Mouse (Mus musculus) midbrain, embryonic 12.5 days (tissue): ENCODE measurements around the gene Fut8. TPM values are rescaled to one million over a fixed set of nuclear protein-coding genes. Genes with fewer than 3 reads are reported as not detected.
A peak's percentile ranks its signal among the peaks of the same experiment; 100 is the strongest.

Experiments used
- ATAC-seq: fragments of 200-750 bp; cut with Nextera tagmentation; 2 replicates; pipeline ENCODE4 v1.8.0; 2017; ENCODE audit warnings: low read depth, moderate TSS enrichment, moderate library complexity; ENCODE audit not compliant: low FRiP score
- H3K27ac ChIP-seq: fragments of 300-500 bp; sonication (generic); replicated peaks from 2 replicates; pipeline ENCODE4 v1.5.1; 2016; ENCODE audit warnings: mild to moderate bottlenecking
- H3K27me3 ChIP-seq: fragments of 300-500 bp; sonication (generic); 2 replicates; pipeline ENCODE4 v1.6.1; 2016; ENCODE audit warnings: mild to moderate bottlenecking
- H3K36me3 ChIP-seq: fragments of 300-500 bp; sonication (generic); 2 replicates; pipeline ENCODE4 v1.6.1; 2016
- H3K4me1 ChIP-seq: fragments of 300-500 bp; sonication (generic); 2 replicates; pipeline ENCODE4 v1.6.1; 2016
- H3K4me2 ChIP-seq: fragments of 300-500 bp; sonication (generic); replicated peaks from 2 replicates; pipeline ENCODE4 v1.6.1; 2016; ENCODE audit warnings: mild to moderate bottlenecking, moderate library complexity
- H3K4me3 ChIP-seq: fragments of 300-500 bp; sonication (generic); 2 replicates; pipeline ENCODE4 v1.5.1; 2016; ENCODE audit warnings: mild to moderate bottlenecking
- H3K9ac ChIP-seq: fragments of 300-500 bp; sonication (generic); replicated peaks from 2 replicates; pipeline ENCODE4 v1.6.1; 2016; ENCODE audit warnings: mild to moderate bottlenecking, moderate library complexity
- H3K9me3 ChIP-seq: fragments of 300-500 bp; sonication (generic); 2 replicates; pipeline ENCODE4 v1.6.1; 2016; ENCODE audit warnings: mild to moderate bottlenecking
- WGBS: fragments of 180-500 bp; shearing (Covaris S2); methylation state at CpG from one replicate; pipeline ENCODE4 v1.1.7; 2016; 5-methylcytosine and 5-hydroxymethylcytosine counted together
- polyA plus RNA-seq: library from polyadenylated mRNA; unstranded; fragments of >200 nt; fragmentation: Nextera tagmentation; extraction: Ambion mirVana; gene quantifications from 2 replicates; pipeline ENCODE4 v1.2.1, GENCODE M21; 2016

Fut8 gene
- 48.7 and 49.7 TPM in 2 replicates for polyA plus RNA-seq

DNA sequence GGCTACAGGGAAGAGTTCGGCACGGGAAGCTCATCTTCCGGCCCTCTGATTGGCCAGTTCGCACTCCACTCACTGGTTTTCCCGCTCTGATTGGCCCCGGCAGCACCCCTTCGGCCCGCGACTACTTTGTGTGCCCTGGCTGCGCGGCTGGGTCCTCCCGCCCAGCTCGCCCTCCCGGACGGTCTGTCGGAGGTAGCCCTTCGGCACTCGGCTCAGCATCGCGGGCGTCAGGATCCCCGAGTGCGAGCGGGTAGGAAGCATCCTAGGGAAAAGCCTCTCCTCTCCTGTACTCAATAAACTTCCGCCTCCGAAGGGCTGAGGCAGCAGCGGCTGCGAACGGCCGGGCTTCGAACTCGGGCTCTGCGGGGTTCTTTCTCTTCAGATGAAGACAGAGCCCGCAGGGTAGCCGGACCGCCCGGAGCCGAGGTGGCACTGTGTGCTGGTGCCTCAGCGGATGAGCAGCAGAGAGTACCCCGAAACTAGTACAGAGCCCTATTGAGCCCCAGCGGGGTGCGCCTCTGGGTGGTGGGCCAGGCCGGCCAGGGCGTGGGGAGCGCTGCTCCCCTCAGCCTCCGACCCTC lies at the start of gene Fut8:
Fut8 (plus strand) TSS at position 176 of the 581 bp plus-strand sequence.
- no peaks in the 10 kb centered on the region for H3K36me3 ChIP-seq
- peak; percentile 82 for ATAC-seq
- under 1% methylated on average over 46 of the region's 46 CpGs for WGBS
- peak within 1 kb of the TSS; percentile 96 for H3K27ac ChIP-seq
- H3K9me3 ChIP-seq, result no peaks in the 10 kb centered on the region
- H3K27me3 ChIP-seq, result no peaks in the 10 kb centered on the region
- H3K4me3 ChIP-seq, result peak within 1 kb of the TSS; percentile 73
- peak within 1 kb of the TSS; percentile 84 for H3K4me2 ChIP-seq
- H3K4me1 ChIP-seq, result 0 out of 2 replicates have a peak, but pooled peaks cover 5% of the 10 kb centered on the region
- H3K9ac ChIP-seq, result peak within 1 kb of the TSS; percentile 80

DNA sequence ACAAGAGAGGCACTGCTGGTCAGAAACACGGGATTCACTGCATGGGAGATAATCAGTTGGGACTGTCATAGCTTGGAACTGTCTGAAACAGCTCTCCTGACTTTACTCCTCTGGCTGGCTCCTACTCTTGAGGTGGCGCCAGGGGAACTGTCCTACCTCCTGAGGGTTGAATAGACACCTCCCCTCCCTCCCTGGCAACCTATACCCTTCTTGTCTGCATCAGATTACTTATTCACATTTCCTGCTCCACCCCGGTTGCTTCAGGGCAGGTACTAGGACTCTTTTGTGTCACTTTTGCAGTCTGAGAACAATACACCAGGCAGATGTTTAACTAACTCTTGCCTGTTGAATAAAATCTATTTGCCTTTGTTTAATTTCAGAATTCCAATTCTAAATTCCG lies 48.8 kb upstream of the Fut8 start:
- Histone ChIP-seq H3K4me1 (no peaks in the 10 kb centered on the region), H3K9ac (no peak overlapping the region), H3K27ac (no peak overlapping the region), H3K4me3 (no peak overlapping the region), H3K9me3 (no peaks in the 10 kb centered on the region), H3K4me2 (no peak overlapping the region), H3K36me3 (no peaks in the 10 kb centered on the region), H3K27me3 (no peaks in the 10 kb centered on the region)
- 59% methylated on average over 4 of the region's 4 CpGs for WGBS
- no peak for ATAC-seq

DNA sequence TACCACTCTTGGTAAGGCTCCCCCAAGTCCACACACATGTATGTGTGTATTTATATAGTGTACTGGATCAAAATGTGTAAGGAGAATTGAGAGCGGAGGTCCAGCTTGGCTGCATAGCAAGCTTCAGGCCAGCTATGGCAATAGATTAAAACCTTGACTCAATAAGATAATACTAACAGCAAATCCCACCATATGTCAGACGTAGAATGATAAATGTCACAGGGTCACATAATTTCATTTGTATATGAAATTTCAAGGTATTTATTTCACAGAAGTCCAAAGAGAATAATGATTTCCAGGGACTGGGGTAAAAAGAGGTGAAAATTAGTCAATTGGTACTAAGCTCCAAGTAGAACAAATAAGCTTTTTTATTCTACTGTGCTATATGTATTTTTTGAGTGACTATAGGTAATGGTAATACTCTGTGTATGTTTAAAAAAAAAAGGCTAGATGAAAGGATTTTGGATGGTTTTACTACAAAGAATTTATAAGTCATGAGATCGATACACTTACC lies 47.9 kb upstream of the Fut8 start:
- Histone ChIP-seq H3K36me3 (no peaks in the 10 kb centered on the region), H3K4me3 (no peak overlapping the region), H3K27ac (no peak overlapping the region), H3K9ac (no peak overlapping the region), H3K4me2 (no peak overlapping the region), H3K27me3 (no peaks in the 10 kb centered on the region), H3K9me3 (no peaks in the 10 kb centered on the region), H3K4me1 (no peaks in the 10 kb centered on the region)
- WGBS, result 94% methylated on average over 3 of the region's 3 CpGs
- no peak for ATAC-seq

DNA sequence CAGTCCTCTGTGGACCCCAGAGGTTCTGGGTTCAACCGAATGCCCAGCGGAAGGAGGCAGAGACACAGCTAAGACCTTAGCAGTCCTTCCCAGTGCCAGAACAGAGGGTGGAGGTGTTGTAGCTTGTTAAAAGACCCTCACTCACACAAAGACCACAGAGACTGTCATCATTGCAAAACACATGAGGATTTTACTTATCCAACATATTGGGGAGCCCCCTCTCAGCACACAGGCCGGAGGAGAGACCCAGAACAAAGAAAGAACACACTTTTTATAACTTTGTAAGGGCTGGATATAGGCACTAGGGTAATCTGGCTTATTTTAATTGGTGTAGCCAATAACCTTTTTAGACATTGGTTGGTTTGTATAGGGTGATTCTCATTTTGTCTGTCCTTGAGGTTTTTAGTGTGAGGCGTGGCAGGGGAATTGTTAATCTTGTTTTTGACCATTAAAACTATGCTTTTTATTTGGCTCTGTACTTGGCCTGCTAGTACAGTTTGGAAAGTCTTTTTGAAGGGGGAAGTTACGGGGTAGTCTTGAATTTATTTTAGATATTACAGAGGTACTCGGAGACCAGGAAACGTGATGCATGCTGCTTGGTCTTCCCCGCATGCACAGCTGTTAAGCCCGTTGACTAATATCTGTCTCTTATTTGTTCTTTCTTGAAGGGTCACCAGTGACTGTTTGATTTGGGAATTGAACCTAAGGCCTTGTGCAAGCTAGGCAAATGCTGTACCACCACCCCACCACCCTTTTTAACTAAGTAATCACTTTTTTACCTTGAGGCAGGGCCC lies 46.2 kb upstream of the Fut8 start:
- H3K36me3 ChIP-seq, result no peaks in the 10 kb centered on the region
- no peak for ATAC-seq
- no peaks in the 10 kb centered on the region for H3K9me3 ChIP-seq
- no peak overlapping the region for H3K9ac ChIP-seq
- H3K27me3 ChIP-seq, result no peaks in the 10 kb centered on the region
- no peaks in the 10 kb centered on the region for H3K4me1 ChIP-seq
- no peak overlapping the region for H3K27ac ChIP-seq
- no peak overlapping the region for H3K4me3 ChIP-seq
- no peak overlapping the region for H3K4me2 ChIP-seq
- WGBS, result 87% methylated on average over 9 of the region's 9 CpGs

DNA sequence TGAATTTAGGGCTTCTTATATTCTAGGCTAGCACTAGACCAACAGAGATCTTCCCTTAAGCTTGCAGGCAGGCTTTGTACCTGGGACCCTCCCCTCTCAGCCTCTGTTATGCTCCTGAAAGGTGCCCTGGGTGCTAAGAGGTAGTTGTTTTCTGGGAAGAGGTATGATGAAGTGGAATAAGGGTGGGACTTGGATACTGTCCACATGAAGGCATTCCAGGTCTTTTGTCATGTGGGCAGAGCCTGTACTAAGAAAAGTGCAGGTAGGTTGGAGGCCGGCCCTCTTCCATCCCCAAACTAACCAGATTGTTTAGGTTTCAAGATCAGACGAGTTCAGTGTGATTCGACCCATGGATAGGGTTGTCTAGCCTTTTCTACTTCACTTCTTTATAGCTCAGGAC lies 45.2 kb upstream of the Fut8 start:
- no peaks in the 10 kb centered on the region for H3K27me3 ChIP-seq
- no peak overlapping the region for H3K4me3 ChIP-seq
- no peak overlapping the region for H3K27ac ChIP-seq
- no peaks in the 10 kb centered on the region for H3K4me1 ChIP-seq
- H3K36me3 ChIP-seq, result no peaks in the 10 kb centered on the region
- 83% methylated on average over 3 of the region's 3 CpGs for WGBS
- H3K4me2 ChIP-seq, result no peak overlapping the region
- H3K9me3 ChIP-seq, result no peaks in the 10 kb centered on the region
- ATAC-seq, result no peak
- no peak overlapping the region for H3K9ac ChIP-seq

DNA sequence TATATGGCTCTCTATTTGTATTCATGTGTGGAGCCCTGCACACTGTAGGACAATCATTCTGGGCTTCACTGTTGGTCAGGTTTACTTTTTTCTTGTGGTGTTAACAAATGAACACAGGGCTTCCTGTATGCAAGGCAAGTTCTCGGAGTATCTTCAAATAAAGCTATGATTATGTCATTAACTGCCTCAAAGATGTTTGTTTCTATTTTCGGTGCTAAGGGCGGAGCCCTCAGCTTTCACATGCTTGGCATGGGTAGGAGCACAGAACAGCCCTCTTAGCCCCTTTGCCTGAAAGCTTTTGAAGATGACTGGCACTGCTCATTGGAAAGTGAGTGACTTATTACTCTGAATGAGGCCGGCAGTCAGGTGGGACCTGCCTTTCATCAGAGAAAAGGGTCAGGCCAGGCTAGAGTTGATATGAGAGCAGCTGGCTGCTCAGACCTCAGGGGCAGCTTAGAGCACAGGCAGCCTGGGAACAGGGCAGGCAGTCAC lies 44.7 kb upstream of the Fut8 start:
- Histone ChIP-seq H3K27me3 (no peaks in the 10 kb centered on the region), H3K4me2 (no peak overlapping the region), H3K36me3 (no peaks in the 10 kb centered on the region), H3K9ac (no peak overlapping the region), H3K4me1 (no peaks in the 10 kb centered on the region), H3K9me3 (no peaks in the 10 kb centered on the region), H3K27ac (no peak overlapping the region), H3K4me3 (no peak overlapping the region)
- WGBS, result 81% methylated on average over 4 of the region's 4 CpGs
- no peak for ATAC-seq

DNA sequence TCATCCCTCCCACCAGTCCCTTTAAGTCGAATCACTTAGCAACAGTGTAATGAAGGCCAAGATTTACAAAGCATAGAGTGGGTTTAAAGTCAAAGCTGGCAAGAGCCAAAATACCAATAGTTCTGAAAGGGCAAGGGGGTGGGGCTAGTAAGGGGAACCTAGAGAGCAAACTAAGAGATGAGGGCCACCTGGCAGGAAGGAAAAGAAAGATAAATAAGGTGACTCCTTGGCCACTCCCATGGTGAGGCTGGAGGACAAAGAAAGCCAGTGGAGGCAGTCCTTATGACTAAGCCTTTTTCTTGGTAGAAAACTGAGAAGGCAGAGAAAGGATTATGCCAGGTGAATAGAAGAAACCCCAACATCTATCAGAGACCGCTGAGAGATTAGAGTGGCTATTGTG lies 42.9 kb upstream of the Fut8 start:
- no peaks in the 10 kb centered on the region for H3K27me3 ChIP-seq
- no peak overlapping the region for H3K4me2 ChIP-seq
- no peaks in the 10 kb centered on the region for H3K9me3 ChIP-seq
- no peak overlapping the region for H3K4me3 ChIP-seq
- ATAC-seq, result no peak
- H3K36me3 ChIP-seq, result no peaks in the 10 kb centered on the region
- no peaks in the 10 kb centered on the region for H3K4me1 ChIP-seq
- H3K9ac ChIP-seq, result no peak overlapping the region
- H3K27ac ChIP-seq, result no peak overlapping the region
- WGBS, result 58% methylated on average over 2 of the region's 2 CpGs

DNA sequence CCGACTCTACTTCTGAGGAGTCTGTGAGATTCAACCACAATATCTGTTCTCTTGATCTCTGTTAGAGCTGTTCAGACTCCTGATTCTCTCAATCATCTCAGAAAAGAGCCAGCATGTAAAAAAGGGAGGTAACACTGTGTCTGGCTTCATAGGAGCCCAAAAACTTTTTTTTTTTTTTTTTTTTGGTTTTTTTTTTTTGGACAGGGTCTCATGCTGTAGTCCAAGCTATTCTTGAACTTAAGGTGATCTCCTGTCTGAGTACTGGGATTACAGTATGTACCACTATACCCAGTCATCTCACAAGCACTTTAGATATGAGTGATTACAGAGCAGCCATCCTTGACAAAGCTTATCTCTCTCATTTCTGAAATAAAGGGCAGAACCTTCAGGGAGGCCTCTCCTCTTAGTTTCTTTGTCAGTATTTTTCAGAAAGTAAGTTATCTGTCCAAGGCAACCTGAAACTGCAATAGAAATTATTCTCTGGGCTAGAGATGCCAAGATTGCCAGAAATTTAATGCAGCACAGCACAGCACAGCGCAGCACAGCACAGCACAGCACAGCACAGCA lies 41.3 kb upstream of the Fut8 start:
- Histone ChIP-seq H3K27ac (no peak overlapping the region), H3K4me2 (no peak overlapping the region), H3K36me3 (no peaks in the 10 kb centered on the region), H3K4me1 (no peaks in the 10 kb centered on the region), H3K4me3 (no peak overlapping the region), H3K9ac (no peak overlapping the region), H3K9me3 (no peaks in the 10 kb centered on the region), H3K27me3 (no peaks in the 10 kb centered on the region)
- WGBS, result 90% methylated on average over 2 of the region's 2 CpGs
- ATAC-seq, result no peak

DNA sequence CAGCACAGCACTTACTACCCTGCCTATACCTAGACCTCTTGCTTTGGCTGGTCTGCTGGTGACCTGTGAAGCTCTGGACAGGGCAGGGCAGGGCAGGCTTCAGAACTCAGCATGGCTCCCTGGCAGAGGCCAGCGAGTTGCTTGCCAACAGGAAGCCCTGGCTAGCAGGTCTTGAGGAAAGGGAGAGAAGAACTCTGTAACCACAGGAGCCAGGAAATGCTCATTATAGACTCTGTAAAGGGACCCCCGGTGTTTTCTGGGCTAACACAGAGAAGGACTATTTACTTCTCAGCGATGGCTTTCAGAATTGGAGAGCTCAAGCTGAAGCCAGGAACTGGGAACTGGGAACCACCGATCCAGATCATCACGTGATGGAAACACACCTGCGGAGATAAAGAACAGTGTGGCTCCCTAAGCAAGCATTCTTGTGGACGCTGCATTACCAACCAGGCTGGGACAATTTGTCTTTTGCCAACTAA lies 40.8 kb upstream of the Fut8 start:
- H3K36me3 ChIP-seq, result no peaks in the 10 kb centered on the region
- no peak overlapping the region for H3K27ac ChIP-seq
- H3K4me2 ChIP-seq, result no peak overlapping the region
- no peaks in the 10 kb centered on the region for H3K9me3 ChIP-seq
- H3K27me3 ChIP-seq, result no peaks in the 10 kb centered on the region
- WGBS, result 76% methylated on average over 7 of the region's 7 CpGs
- H3K4me1 ChIP-seq, result no peaks in the 10 kb centered on the region
- ATAC-seq, result no peak
- H3K9ac ChIP-seq, result no peak overlapping the region
- H3K4me3 ChIP-seq, result no peak overlapping the region

DNA sequence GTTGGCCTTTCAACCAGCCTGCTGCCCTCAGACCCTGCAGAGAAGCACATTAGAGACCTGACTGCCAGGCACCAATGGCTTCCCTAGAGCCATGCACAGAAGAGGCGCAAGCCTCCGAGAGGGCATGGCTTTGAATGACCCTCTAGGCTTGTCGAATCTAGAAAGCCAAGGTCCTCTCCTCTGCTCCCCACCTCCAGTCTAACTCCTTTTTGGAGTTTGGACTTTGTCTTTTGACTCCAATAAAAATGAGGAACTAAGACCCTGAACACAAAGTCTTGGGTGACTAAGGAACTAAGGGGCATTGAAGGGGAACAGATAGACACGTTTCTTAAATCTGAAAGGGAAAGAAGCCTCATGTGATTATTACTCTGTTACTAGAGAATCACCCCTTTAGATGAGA lies 39.7 kb upstream of the Fut8 start:
- Histone ChIP-seq H3K27ac (no peak overlapping the region), H3K36me3 (no peaks in the 10 kb centered on the region), H3K4me3 (no peak overlapping the region), H3K4me2 (no peak overlapping the region), H3K9me3 (no peaks in the 10 kb centered on the region), H3K4me1 (no peaks in the 10 kb centered on the region), H3K9ac (no peak overlapping the region), H3K27me3 (no peaks in the 10 kb centered on the region)
- WGBS, result 93% methylated on average over 4 of the region's 4 CpGs
- ATAC-seq, result no peak

DNA sequence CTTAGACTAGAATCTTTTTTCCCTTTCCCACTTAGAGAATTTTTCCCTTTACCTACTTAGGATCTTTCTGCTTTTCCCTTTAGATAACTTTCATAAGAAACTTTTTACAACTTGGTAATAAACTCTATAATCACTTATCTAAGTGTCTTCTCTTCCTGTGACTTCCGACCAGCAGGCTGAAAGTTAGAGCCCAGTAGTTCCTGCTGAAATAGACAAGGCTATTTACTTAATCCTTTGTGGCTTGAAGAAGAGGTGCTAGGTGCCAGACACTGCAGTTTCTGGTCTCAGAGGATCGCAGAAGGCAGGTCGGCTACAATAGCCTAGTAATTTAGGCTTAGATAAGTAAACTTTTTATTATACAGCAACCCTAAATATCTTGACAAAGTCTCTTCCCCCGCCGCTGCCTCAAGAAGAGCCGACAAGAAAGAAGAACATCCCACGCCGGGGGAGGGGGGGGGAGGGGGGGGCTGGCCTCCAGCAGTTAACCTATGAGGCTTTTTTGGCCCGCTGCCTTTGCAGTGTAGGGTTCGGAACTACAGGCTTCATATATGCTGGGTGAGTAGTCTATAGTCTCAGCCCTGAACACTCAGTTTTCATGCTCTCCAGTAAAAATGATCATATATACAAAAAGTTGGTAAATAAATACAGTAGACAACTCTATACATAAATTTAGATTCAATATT lies 36.3 kb upstream of the Fut8 start:
- ATAC-seq, result no peak
- H3K36me3 ChIP-seq, result no peaks in the 10 kb centered on the region
- H3K4me2 ChIP-seq, result no peak overlapping the region
- no peaks in the 10 kb centered on the region for H3K9me3 ChIP-seq
- WGBS, result 82% methylated on average over 10 of the region's 10 CpGs
- no peak overlapping the region for H3K27ac ChIP-seq
- H3K9ac ChIP-seq, result no peak overlapping the region
- H3K4me3 ChIP-seq, result no peak overlapping the region
- no peaks in the 10 kb centered on the region for H3K4me1 ChIP-seq
- H3K27me3 ChIP-seq, result no peaks in the 10 kb centered on the region

DNA sequence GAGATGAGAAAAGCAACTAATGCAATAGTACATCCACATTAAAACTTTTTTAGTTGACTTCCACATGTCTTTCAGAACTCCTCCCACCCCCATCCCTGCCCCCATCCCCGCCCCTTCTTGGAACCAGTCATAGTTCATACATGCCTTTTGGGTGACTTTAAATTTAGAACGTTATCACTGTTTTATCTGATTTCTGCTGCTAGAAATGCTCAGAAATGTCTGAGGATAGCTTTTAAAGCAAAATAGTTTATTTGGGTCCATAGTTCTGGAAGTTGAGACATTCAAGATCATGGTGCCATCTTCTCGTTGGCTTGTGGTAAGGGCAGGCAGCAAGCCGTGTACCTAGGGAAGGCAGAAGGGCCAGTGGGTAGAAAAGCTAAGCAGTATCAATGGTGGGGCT lies 34.8 kb upstream of the Fut8 start:
- no peaks in the 10 kb centered on the region for H3K4me1 ChIP-seq
- no peak overlapping the region for H3K4me2 ChIP-seq
- no peaks in the 10 kb centered on the region for H3K9me3 ChIP-seq
- WGBS, result 96% methylated on average over 4 of the region's 4 CpGs
- H3K4me3 ChIP-seq, result no peak overlapping the region
- H3K36me3 ChIP-seq, result no peaks in the 10 kb centered on the region
- H3K9ac ChIP-seq, result no peak overlapping the region
- no peak overlapping the region for H3K27ac ChIP-seq
- no peaks in the 10 kb centered on the region for H3K27me3 ChIP-seq
- ATAC-seq, result no peak
